Mouse (Mus musculus) kidney, adult 2 months (tissue): Measurements from ENCODE around the gene Bckdha.

Experiments
- CTCF ChIP-seq: fragments of 200-500 bp; conservative IDR thresholded peaks from 2 replicates; pipeline ENCODE4 v1.5.1; 2011; ENCODE audit warnings: low read depth, mild to moderate bottlenecking, control low read depth, low read length, moderate library complexity, mixed read lengths; ENCODE audit not compliant: insufficient read depth, insufficient read length
- POLR2A ChIP-seq: fragments of 200-500 bp; IDR thresholded peaks from one replicate; pipeline ENCODE4 v1.6.1; 2011; ENCODE audit warnings: low read depth, low read length, control low read depth

- TF ChIP-seq CTCF: no peak
- no peak for TF ChIP-seq POLR2A
These were observed 76.4 kb downstream of the Bckdha start for GRCm38 (mm10) chr7:25582301-25582810.
